Mouse (Mus musculus) layer of hippocampus, postnatal 25 days (tissue): ENCODE data around the gene Tax1bp3. TPM values are rescaled to one million over a fixed set of nuclear protein-coding genes. Genes with fewer than 3 reads are reported as not detected.

Experiments used
- DNase-seq, 2 experiments: peaks; one replicate each; pipeline ENCODE4 v3.0.0; 2022; ENCODE audit warnings: mixed read lengths in 2 of 2, low spot score in 1 of 2; ENCODE audit errors: extremely low spot score in 1 of 2
- total RNA-seq, 2 experiments: library from RNA; stranded (reverse); gene quantifications; 2 replicates each; pipeline ENCODE4 v1.2.3; 2021

Tax1bp3 gene
- total RNA-seq, 2 experiments from 2014 or later: 11.6 to 13.3 TPM

GRCm38 (mm10) chr11:73172186-73172585 lies 4.7 kb upstream of the Tax1bp3 start:
- no peak for DNase-seq

- no peak for DNase-seq
These were observed 1.3 kb upstream of the Tax1bp3 start for GRCm38 (mm10) chr11:73175612-73176011.

- DNase-seq: no peak
These were observed 697 bp upstream of the Tax1bp3 start for GRCm38 (mm10) chr11:73176186-73176585.

- DNase-seq: peak in 1 of 2 experiments; percentile 23
These were observed 609 bp downstream of the Tax1bp3 start for GRCm38 (mm10) chr11:73177509-73177875.

- DNase-seq: no peak
These were observed 1.0 kb downstream of the Tax1bp3 start for GRCm38 (mm10) chr11:73177895-73178294.

- DNase-seq: no peak
These were observed 9.2 kb downstream of the Tax1bp3 start for GRCm38 (mm10) chr11:73185872-73186615.

GRCm38 (mm10) chr11:73187231-73187630 lies 10.3 kb downstream of the Tax1bp3 start:
- DNase-seq: no peak

- DNase-seq: no peak
These were observed 16.2 kb downstream of the Tax1bp3 start for GRCm38 (mm10) chr11:73193047-73193446.

GRCm38 (mm10) chr11:73194444-73194843 lies 17.6 kb downstream of the Tax1bp3 start:
- DNase-seq: no peak

GRCm38 (mm10) chr11:73198190-73198589 lies 21.3 kb downstream of the Tax1bp3 start:
- no peak for DNase-seq

- no peak for DNase-seq
These were observed 21.8 kb downstream of the Tax1bp3 start, which contains the start of gene Ctns for GRCm38 (mm10) chr11:73198603-73199229. Ctns (minus strand) TSS chr11:73199042.

GRCm38 (mm10) chr11:73199230-73199712 lies 22.4 kb downstream of the Tax1bp3 start, which contains the start of gene Shpk:
Shpk (plus strand) TSS chr11:73199460.
- DNase-seq: peak; percentile 88 to 89

- DNase-seq: no peak
These were observed 23.0 kb downstream of the Tax1bp3 start for GRCm38 (mm10) chr11:73199879-73200278.

GRCm38 (mm10) chr11:73201021-73201420 lies 24.1 kb downstream of the Tax1bp3 start:
- no peak for DNase-seq

- DNase-seq: no peak
These were observed 24.7 kb downstream of the Tax1bp3 start for GRCm38 (mm10) chr11:73201597-73201996.

- no peak for DNase-seq
These were observed 27.0 kb downstream of the Tax1bp3 start for GRCm38 (mm10) chr11:73203895-73204294.

- no peak for DNase-seq
These were observed 28.3 kb downstream of the Tax1bp3 start for GRCm38 (mm10) chr11:73205194-73205593.

- no peak for DNase-seq
These were observed 30.7 kb downstream of the Tax1bp3 start for GRCm38 (mm10) chr11:73207621-73208020.

- DNase-seq: no peak
These were observed 37.1 kb downstream of the Tax1bp3 start for GRCm38 (mm10) chr11:73213956-73214355.

- DNase-seq: no peak
These were observed 42.8 kb downstream of the Tax1bp3 start for GRCm38 (mm10) chr11:73219671-73220070.

GRCm38 (mm10) chr11:73220651-73221050 lies 43.8 kb downstream of the Tax1bp3 start:
- DNase-seq: no peak

- DNase-seq: no peak
These were observed 46.0 kb downstream of the Tax1bp3 start for GRCm38 (mm10) chr11:73222846-73223245.
